Mouse (Mus musculus) CH12.LX (cell line): ENCODE results near the gene Dtd1. TPM values are rescaled to one million over a fixed set of nuclear protein-coding genes. Genes with fewer than 3 reads are reported as not detected.

Experiments used
- DNase-seq: peaks from one replicate; pipeline ENCODE4 v3.0.0-alpha.2; 2013; ENCODE audit errors: extremely low read depth
- H3K27ac ChIP-seq: 2 replicates; pipeline ENCODE4 v1.5.1; 2012; ENCODE audit warnings: low read depth, mild to moderate bottlenecking, control low read depth, moderate library complexity; ENCODE audit not compliant: insufficient read depth
- H3K27me3 ChIP-seq: replicated peaks from 2 replicates; pipeline ENCODE3; 2012; ENCODE audit warnings: inconsistent platforms
- H3K36me3 ChIP-seq, 2 experiments: replicated peaks in 1 of 2; 2 replicates each; pipeline versions ENCODE3 to v1.6.1; 2012; ENCODE audit warnings: inconsistent platforms in 1 of 2, low read length in 1 of 2, mild to moderate bottlenecking in 1 of 2, mixed read lengths in 1 of 2, moderate library complexity in 1 of 2; ENCODE audit not compliant: control insufficient read depth in 1 of 2, insufficient read depth in 1 of 2
- H3K4me1 ChIP-seq, 2 experiments: 2 replicates each; pipeline ENCODE4 v1.6.1; 2012; ENCODE audit warnings: inconsistent platforms in 1 of 2, moderate library complexity in 1 of 2; ENCODE audit not compliant: insufficient read depth in 2 of 2, control insufficient read depth in 1 of 2
- H3K4me2 ChIP-seq: 2 replicates; pipeline ENCODE4 v1.6.1; 2012; ENCODE audit warnings: low read depth, mild to moderate bottlenecking, control low read depth; ENCODE audit not compliant: poor library complexity, insufficient read depth, severe bottlenecking
- H3K4me3 ChIP-seq, 3 experiments: fragments of 150-350 bp in 1 of 3; sonication (generic) in 1 of 3; replicated peaks in 1 of 3; 2 replicates each; pipeline versions ENCODE3 to v1.5.1; 2011 to 2012; ENCODE audit warnings: low read depth in 2 of 3, low read length in 2 of 3, mild to moderate bottlenecking in 2 of 3, moderate library complexity in 2 of 3, control low read depth in 1 of 3, improper control_type of control experiment in 1 of 3, inconsistent platforms in 1 of 3, mixed read lengths in 1 of 3; ENCODE audit not compliant: poor library complexity in 1 of 3
- H3K79me2 ChIP-seq: replicated peaks from 2 replicates; pipeline ENCODE4 v1.6.1; 2012; ENCODE audit warnings: mild to moderate bottlenecking, moderate library complexity; ENCODE audit not compliant: control insufficient read depth, poor library complexity, insufficient read depth, severe bottlenecking; ENCODE audit errors: extremely low read depth
- H3K9ac ChIP-seq: 2 replicates; pipeline ENCODE4 v1.6.1; 2012; ENCODE audit warnings: low read depth, mild to moderate bottlenecking, control low read depth, moderate library complexity; ENCODE audit not compliant: insufficient read depth
- H3K9me3 ChIP-seq: replicated peaks from 2 replicates; pipeline ENCODE3; 2012; ENCODE audit warnings: low read length, inconsistent platforms, mixed read lengths
- CHD1 ChIP-seq: IDR thresholded peaks from 2 replicates; pipeline ENCODE4 v1.6.1; 2012; ENCODE audit warnings: low read depth, low read length, improper control_type of control experiment, inconsistent platforms
- CHD2 ChIP-seq: IDR thresholded peaks from 2 replicates; pipeline ENCODE4 v1.6.1; 2011; ENCODE audit warnings: low read length, improper control_type of control experiment
- CTCF ChIP-seq, 2 experiments: IDR thresholded peaks in 1 of 2; conservative IDR thresholded peaks in 1 of 2; 2 replicates each; pipeline ENCODE4 v1.5.1; 2011 to 2012; ENCODE audit warnings: low read depth in 2 of 2, low read length in 2 of 2, improper control_type of control experiment in 1 of 2, inconsistent platforms in 1 of 2, mild to moderate bottlenecking in 1 of 2, moderate library complexity in 1 of 2
- E2F4 ChIP-seq: IDR thresholded peaks from 2 replicates; pipeline ENCODE4 v1.6.1; 2011; ENCODE audit warnings: low read depth, low read length, improper control_type of control experiment; ENCODE audit not compliant: insufficient replicate concordance
- ELF1 ChIP-seq: IDR thresholded peaks from 2 replicates; pipeline ENCODE4 v1.6.1; 2014; ENCODE audit warnings: low read depth, mild to moderate bottlenecking, inconsistent platforms, low read length, improper control_type of control experiment
- EP300 ChIP-seq: IDR thresholded peaks from 2 replicates; pipeline ENCODE4 v1.6.1; 2011; ENCODE audit warnings: low read length, improper control_type of control experiment
- ETS1 ChIP-seq: conservative IDR thresholded peaks from 2 replicates; pipeline ENCODE4 v1.6.1; 2012; ENCODE audit warnings: low read depth, mild to moderate bottlenecking, inconsistent platforms, low read length, improper control_type of control experiment, moderate library complexity
- IRF4 ChIP-seq: IDR thresholded peaks from 2 replicates; pipeline ENCODE4 v1.6.1; 2014; ENCODE audit warnings: low read depth, mild to moderate bottlenecking, inconsistent platforms, low read length, improper control_type of control experiment
- MAX ChIP-seq: IDR thresholded peaks from 2 replicates; pipeline ENCODE4 v1.6.1; 2011; ENCODE audit warnings: low read length, improper control_type of control experiment
- MEF2A ChIP-seq: IDR thresholded peaks from 2 replicates; pipeline ENCODE4 v1.6.1; 2014; ENCODE audit warnings: low read depth, mild to moderate bottlenecking, inconsistent platforms, low read length, improper control_type of control experiment, borderline replicate concordance
- MXI1 ChIP-seq: IDR thresholded peaks from 2 replicates; pipeline ENCODE4 v1.6.1; 2011; ENCODE audit warnings: mild to moderate bottlenecking, low read depth, low read length, improper control_type of control experiment
- NELFE ChIP-seq: IDR thresholded peaks from 2 replicates; pipeline ENCODE4 v1.6.1; 2011; ENCODE audit warnings: low read depth, low read length, improper control_type of control experiment
- NRF1 ChIP-seq: IDR thresholded peaks from 2 replicates; pipeline ENCODE4 v1.6.1; 2014; ENCODE audit warnings: low read depth, mild to moderate bottlenecking, inconsistent platforms, low read length, improper control_type of control experiment, moderate library complexity
- PAX5 ChIP-seq: IDR thresholded peaks from 2 replicates; pipeline ENCODE4 v1.6.1; 2012; ENCODE audit warnings: low read length, inconsistent platforms, mixed read lengths
- POLR2AphosphoS2 ChIP-seq: IDR thresholded peaks from 2 replicates; pipeline ENCODE4 v1.6.1; 2011; ENCODE audit warnings: low read depth, low read length, improper control_type of control experiment
- RCOR1 ChIP-seq: conservative IDR thresholded peaks from 2 replicates; pipeline ENCODE4 v1.6.1; 2012; ENCODE audit warnings: low read depth, mild to moderate bottlenecking, inconsistent platforms, low read length, improper control_type of control experiment
- UBTF ChIP-seq: IDR thresholded peaks from 2 replicates; pipeline ENCODE4 v1.6.1; 2012; ENCODE audit warnings: low read depth, mild to moderate bottlenecking, inconsistent platforms, low read length, improper control_type of control experiment, moderate library complexity
- USF2 ChIP-seq: conservative IDR thresholded peaks from 2 replicates; pipeline ENCODE4 v1.6.1; 2011; ENCODE audit warnings: low read depth, low read length, improper control_type of control experiment
- ZC3H11A ChIP-seq: IDR thresholded peaks from 2 replicates; pipeline ENCODE4 v1.6.1; 2012; ENCODE audit warnings: low read depth, mild to moderate bottlenecking, inconsistent platforms, low read length, improper control_type of control experiment
- ZMIZ1 ChIP-seq: IDR thresholded peaks from 2 replicates; pipeline ENCODE4 v1.6.1; 2012; ENCODE audit warnings: low read depth, mild to moderate bottlenecking, inconsistent platforms, low read length, improper control_type of control experiment
- ZNF384 ChIP-seq: IDR thresholded peaks from 2 replicates; pipeline ENCODE4 v1.6.1; 2012; ENCODE audit warnings: low read depth, low read length, improper control_type of control experiment, inconsistent platforms
- dilution Hi-C: fragments of 300-500 bp; cut with MboI; formaldehyde crosslinking; loops from 2 replicates; pipeline ENCODE4 v1.14.3; 2020; ENCODE audit warnings: low sequenced_read_pairs; ENCODE audit not compliant: extremely low pct_unique_long_range_greater_than_20kb, extremely low pct_ligation_motif_present
- in situ Hi-C: fragments of 300-500 bp; cut with MboI; formaldehyde crosslinking; loops from 3 replicates; pipeline ENCODE4 v1.14.3; 2019; ENCODE audit warnings: low sequenced_read_pairs, low pct_ligation_motif_present, low pct_unique_long_range_greater_than_20kb, mixed read lengths
- polyA plus RNA-seq: library from polyadenylated mRNA; unstranded; fragments of >175 nt; gene quantifications from 2 replicates; pipeline ENCODE4 v1.2.1, GENCODE M21; 2012; ENCODE audit warnings: low read depth; ENCODE audit not compliant: insufficient read length
- total RNA-seq, 2 experiments: library from RNA; depleted of rRNA; stranded (reverse); fragments of 300-350 nt in 1 of 2; fragments of >200 nt in 1 of 2; gene quantifications; 2 replicates each; pipeline ENCODE4 v1.2.3; 2012 to 2014

Dtd1 gene
- total and polyA plus RNA-seq, 3 experiments, result 42.7 to 47.8 (median 43.3) TPM

DNA sequence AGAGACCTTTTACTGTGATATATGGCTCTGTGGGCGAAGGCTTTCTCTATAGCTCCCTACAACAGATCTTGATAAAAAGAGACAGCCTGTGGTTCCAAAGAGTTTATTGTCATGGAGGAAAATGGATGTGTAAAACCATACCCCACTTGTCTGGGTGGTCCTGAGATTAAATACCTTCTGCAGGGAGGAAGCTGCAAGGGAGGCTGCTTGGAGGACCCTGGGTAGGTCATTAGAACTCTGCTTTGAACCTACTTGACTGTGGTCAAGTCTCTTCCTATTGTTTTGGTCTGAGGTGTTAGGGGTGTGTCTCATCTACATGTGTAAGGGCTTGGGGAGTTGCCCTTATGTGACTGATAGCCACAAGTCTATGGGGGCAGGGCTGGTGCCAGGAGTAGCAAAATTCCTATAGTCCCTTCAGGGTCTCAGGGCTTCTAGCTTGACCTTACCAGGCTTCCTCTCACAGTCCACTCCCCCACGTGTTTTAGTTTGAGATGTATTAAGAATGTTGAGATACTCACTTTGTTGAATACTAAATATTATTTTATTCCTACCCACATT lies 115.6 kb downstream of the Dtd1 start:
- in situ Hi-C loops (no loop called here), dilution Hi-C loops (no loop called here)
- Histone ChIP-seq H3K4me3 (no peak overlapping the region), H3K4me2 (no peak overlapping the region), H3K79me2 (no peaks in the 10 kb centered on the region), H3K27ac (no peak overlapping the region), H3K9me3 (no peaks in the 10 kb centered on the region), H3K9ac (no peak overlapping the region), H3K27me3 (no peaks in the 10 kb centered on the region), H3K36me3 (peaks cover 0 to 3% of the 10 kb centered on the region in 2 experiments)
- DNase-seq, result no peak
- no peak for TF ChIP-seq CHD1
- no peak for TF ChIP-seq IRF4
- no peak for TF ChIP-seq ZNF384
- no peak for TF ChIP-seq NELFE
- TF ChIP-seq ZC3H11A, result no peak
- no peak for TF ChIP-seq POLR2AphosphoS2
- no peak for TF ChIP-seq CHD2
- TF ChIP-seq NRF1, result no peak
- no peak for TF ChIP-seq ZMIZ1
- no peak for TF ChIP-seq USF2
- TF ChIP-seq ELF1, result no peak
- no peak for TF ChIP-seq E2F4
- no peak for TF ChIP-seq EP300
- TF ChIP-seq RCOR1, result no peak
- no peak for TF ChIP-seq PAX5
- no peak for TF ChIP-seq UBTF
- TF ChIP-seq MXI1, result no peak
- TF ChIP-seq MEF2A, result no peak
- TF ChIP-seq CTCF (conservative IDR thresholded peaks at IDR 0.05 in 1 of 2, IDR thresholded peaks at IDR 0.05 in 1 of 2; ENCODE audit: low read depth in 2 of 2, low read length in 2 of 2), result no peak
- TF ChIP-seq, all 38 proteins: peak for 0
- no peaks in the 10 kb centered on the region for H3K4me1 ChIP-seq

GRCm38 (mm10) chr2:144716248-144716647 lies 116.6 kb downstream of the Dtd1 start:
- TF ChIP-seq ETS1 (no peak), MEF2A (no peak), CTCF (conservative IDR thresholded peaks at IDR 0.05 in 1 of 2, IDR thresholded peaks at IDR 0.05 in 1 of 2; ENCODE audit: low read depth in 2 of 2, low read length in 2 of 2) (no peak), MAX (no peak), EP300 (no peak), ZMIZ1 (no peak), ZNF384 (no peak), USF2 (no peak)
- Histone ChIP-seq H3K36me3 (peaks cover 0 to 3% of the 10 kb centered on the region in 2 experiments), H3K27me3 (no peaks in the 10 kb centered on the region), H3K4me3 (no peak overlapping the region), H3K4me2 (no peak overlapping the region), H3K9ac (no peak overlapping the region), H3K4me1 (no peaks in the 10 kb centered on the region), H3K79me2 (no peaks in the 10 kb centered on the region), H3K27ac (no peak overlapping the region), H3K9me3 (no peaks in the 10 kb centered on the region)
- no peak for DNase-seq
- in situ Hi-C loops (no loop called here), dilution Hi-C loops (no loop called here)
